Mouse (Mus musculus) left cerebral cortex, postnatal 25 days (tissue): ENCODE measurements around the gene Gm49380. TPM values are rescaled to one million over a fixed set of nuclear protein-coding genes. Genes with fewer than 3 reads are reported as not detected.
"Not testable (repeated sequence)": the region's sequence is repeated elsewhere in the genome, so short reads cannot be mapped to it uniquely, and the experiment has no call there.

Experiments used
- DNase-seq, 2 experiments: peaks; one replicate each; pipeline ENCODE4 v3.0.0; 2022; ENCODE audit warnings: low spot score in 2 of 2, mixed read lengths in 1 of 2
- intact Hi-C: fragments of 180-260 bp; cut with DNase I; formaldehyde crosslinking; loops from one replicate; pipeline ENCODE4 v1.15.1; 2025
- total RNA-seq, 2 experiments: library from RNA; stranded (reverse); gene quantifications; 2 replicates each; pipeline ENCODE4 v1.2.3; 2021

Gm49380 gene
- total RNA-seq, 2 experiments from 2014 or later, result 0.14 to 0.27 TPM

DNA sequence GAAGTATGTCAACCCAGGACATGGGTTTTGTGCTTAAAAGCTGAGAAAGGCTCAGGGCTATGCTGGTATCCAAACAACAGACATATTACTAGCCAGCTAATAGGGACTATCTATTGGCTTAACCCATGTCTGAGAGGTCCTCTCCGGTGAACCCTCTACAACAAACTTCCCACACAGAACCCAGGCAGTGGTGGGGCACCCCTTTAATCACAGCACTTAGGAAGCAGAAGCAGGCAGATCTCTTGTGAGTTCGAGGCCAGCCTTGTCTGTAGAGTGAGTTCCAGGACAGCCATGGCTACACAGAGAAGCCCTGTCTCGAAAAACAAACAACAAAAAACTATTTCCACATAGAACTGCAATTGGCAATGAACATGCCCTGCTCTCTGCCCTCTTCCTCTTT, 13.4 kb upstream of the Gm49380 start:
- intact Hi-C loops, result loop anchor here (1.0 to 5.0 kb wide), 2 partner anchors 108 to 266 kb away; partner anchors contain the start of gene Cbl

DNA sequence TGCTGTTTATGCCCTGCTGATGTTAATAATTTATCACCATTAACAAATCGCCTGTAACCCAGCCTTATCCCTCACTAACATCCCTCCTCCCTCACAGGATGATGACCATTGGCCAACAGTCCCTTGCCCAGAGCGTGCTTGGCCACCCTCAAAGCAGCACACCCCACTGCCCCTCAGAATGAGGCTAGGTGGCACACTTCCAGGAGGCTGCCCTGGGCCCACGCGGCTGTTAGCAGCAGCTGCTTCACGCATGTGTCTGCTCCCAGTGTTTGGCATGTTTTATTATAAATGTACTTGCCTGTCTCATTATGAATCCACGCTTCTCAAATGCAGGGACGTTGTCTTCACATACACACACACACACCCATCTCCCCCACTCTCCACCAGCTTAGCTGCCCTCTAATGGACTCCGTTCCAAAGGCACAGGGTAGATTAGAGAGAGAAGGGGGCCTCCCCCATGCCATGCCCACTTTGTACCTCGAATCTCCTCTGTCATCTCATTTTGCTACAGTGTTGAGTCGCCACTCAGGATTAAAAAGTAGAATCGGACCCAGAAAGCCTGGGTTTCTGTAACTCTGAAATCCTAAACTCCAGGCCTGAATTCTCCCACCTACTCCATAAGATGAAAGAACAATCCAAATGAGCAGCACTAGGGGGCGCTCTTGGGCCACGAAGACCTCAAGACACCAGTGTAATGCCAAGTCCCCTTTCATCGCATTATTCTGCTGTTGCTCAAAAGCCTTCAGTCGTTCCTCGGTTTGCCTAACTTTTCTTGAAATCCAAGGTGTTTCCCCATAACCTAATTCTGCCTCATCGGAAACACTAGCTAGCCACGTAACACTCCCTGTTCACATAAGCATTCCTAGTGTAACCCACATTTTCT, 12.5 kb upstream of the Gm49380 start:
- peak; percentile 89 to 93 for DNase-seq
- intact Hi-C loops, result loop anchor here (1.0 to 5.0 kb wide), 2 partner anchors 109 to 267 kb away; partner anchors contain the start of gene Cbl

More for the DNA sequence above, 13.4 kb upstream of the Gm49380 start:
- no peak for DNase-seq

DNA sequence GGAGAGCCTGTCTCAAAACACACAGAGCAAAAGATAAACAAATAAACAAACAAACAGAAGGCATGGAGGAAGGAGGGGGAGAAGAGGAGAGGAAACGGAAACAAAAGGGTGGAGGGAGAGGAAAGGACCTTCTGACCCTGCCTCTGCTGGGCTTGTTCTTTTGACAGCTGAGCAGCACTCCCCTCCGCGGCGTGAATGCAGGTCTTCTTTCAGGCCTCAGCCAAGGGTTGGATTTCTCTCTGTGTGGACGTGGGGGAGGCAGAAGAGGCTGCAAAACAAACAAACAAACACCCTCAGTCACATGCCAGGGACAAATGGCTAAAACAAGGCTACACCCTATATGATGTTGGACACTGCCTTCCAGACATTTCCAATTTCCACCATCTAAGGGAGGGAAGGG, 11.7 kb upstream of the Gm49380 start:
- DNase-seq, result no peak
- intact Hi-C loops, result loop anchor here (5.0 kb wide), 1 partner anchor 267 kb away; no protein-coding TSS in a partner anchor

- intact Hi-C loops, result loop anchor here (5.0 kb wide), 1 partner anchor 137 kb away; no protein-coding TSS in a partner anchor
- no peak for DNase-seq
Measured at GRCm38 (mm10) chr9:44124317-44124716, 11.0 kb upstream of the Gm49380 start.

DNA sequence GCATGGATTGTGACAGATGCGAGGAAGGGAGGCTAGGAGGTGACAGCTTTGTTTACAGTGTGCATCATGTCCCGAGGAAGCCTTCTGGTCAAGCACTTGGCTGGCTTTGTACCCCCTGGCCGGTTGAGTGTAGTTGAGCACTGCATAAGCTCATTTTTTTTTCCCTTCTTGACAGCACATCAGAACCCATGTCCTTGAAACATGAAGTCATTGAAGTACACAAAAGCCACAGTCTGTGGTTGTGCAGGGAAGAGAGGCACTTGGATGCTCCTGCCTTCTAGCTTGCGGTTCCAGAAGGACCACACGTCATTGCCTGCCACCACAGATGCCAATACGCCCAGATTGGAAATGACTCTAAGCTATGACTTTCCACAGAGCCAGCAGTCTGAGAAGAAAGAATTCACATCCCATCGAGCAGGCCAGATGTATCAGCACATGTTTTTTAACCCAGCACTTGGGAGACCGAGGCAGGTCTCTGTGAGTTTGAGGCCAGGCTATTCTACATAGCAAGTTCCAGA, 6.7 kb upstream of the Gm49380 start:
- DNase-seq, result peak in 1 of 2 experiments; percentile 57
- intact Hi-C loops, result loop anchor here (5.0 kb wide), 1 partner anchor 133 kb away; no protein-coding TSS in a partner anchor

DNA sequence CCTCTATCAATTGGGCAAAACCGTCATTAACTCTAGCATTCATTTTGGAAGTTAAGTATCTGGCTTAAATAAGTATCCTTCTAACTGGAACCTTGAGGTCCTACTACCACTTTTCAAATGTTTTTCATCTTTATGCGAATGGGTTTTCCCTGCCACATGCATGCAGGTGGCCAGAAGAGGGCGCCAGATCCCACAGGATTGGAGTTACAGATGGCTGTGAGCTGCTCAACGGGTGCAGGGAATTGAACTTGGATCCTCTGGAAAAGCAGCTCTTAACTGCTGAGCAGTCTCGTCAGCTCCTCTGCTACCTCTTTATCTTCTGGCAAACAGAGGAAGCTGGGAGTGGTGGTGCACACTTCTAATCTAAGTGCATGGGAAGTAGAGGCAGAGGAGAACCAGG, 5.7 kb upstream of the Gm49380 start:
- DNase-seq, result no peak
- intact Hi-C loops, result no loop called here

- DNase-seq, result no peak
- intact Hi-C loops, result no loop called here
Measured at GRCm38 (mm10) chr9:44116182-44116581, 2.9 kb upstream of the Gm49380 start.

DNA sequence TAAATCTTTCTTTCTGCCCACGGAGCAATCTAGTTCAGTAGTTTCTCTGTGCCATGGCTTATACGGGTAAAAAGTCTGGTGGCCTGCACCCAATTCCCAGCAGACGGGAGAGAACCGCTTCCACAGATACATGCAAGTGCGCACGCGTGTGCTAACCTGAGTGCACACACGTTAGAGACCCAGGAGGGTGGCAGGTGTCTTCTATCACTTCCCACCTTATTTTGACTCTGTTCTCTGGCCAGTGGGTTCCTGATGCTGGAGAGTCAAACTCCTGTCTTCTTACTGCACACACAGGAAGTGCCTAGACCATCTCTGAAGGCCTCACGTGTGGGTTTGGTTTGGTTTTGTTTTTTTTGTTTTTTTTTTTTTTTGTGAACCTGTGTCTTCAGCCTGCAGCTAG, 2.3 kb upstream of the Gm49380 start:
- intact Hi-C loops, result no loop called here

DNA sequence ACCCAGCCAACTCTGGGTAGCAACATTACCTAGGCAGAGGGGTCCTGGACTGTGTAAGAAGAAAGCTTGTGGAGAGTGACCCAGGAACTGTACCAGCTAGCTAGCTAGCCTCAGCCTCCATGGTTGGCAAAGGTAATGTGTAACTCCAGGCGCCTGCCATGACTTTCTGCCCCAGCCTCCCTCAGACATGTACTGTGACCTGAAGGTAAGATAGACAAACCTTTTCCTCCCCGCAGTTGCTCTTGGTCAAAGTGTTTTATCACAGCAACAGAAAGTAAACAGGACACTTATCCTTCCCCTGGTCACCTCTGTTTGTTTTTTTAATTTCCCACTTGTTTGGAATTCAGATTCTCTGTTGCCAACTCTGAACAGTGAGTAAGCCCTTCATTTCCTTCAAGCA, 1.2 kb upstream of the Gm49380 start:
- intact Hi-C loops, result no loop called here
- no peak for DNase-seq

More for the DNA sequence above, 2.3 kb upstream of the Gm49380 start:
- no peak for DNase-seq

- DNase-seq, intact Hi-C loops: not testable (repeated sequence)
Measured at GRCm38 (mm10) chr9:44111909-44112308, 1.4 kb downstream of the Gm49380 start.

GRCm38 (mm10) chr9:44109360-44110095, 3.8 kb downstream of the Gm49380 start:
- DNase-seq, result peak; percentile 72 to 74
- intact Hi-C loops, result loop anchor here (2.0 to 5.0 kb wide), 2 partner anchors 37 to 122 kb away; no protein-coding TSS in a partner anchor

DNA sequence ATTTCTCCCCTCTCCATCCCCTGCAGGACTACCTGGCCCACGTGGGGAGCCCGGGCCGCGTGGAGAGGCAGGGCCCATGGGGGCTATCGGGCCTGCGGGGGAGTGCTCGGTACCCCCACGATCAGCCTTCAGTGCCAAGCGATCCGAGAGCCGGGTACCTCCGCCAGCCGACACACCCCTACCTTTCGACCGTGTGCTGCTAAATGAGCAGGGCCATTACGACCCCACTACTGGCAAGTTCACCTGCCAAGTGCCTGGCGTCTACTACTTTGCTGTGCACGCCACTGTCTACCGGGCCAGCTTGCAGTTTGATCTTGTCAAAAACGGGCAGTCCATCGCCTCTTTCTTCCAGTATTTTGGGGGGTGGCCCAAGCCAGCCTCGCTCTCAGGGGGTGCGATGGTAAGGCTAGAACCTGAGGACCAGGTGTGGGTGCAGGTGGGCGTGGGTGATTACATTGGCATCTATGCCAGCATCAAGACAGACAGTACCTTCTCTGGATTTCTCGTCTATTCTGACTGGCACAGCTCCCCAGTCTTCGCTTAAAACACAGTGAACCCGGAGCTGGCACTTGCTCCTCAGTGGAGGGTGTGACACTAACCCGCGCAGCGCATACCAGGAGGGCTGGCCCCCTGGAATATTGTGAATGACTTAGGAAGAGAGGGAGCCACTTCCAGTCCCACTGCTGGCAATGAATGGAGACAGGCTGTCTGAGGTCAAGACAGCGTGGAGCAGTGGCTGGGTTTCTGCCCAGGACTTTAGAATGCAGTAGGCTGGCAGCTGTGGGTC, 4.8 kb downstream of the Gm49380 start:
- intact Hi-C loops, result loop anchor here (2.0 to 5.0 kb wide), 2 partner anchors 36 to 121 kb away; no protein-coding TSS in a partner anchor
- DNase-seq, result no peak

GRCm38 (mm10) chr9:44107557-44108179, 5.6 kb downstream of the Gm49380 start:
- intact Hi-C loops, result loop anchor here (2.0 to 5.0 kb wide), 2 partner anchors 35 to 120 kb away; no protein-coding TSS in a partner anchor
- no peak for DNase-seq

GRCm38 (mm10) chr9:44107110-44107509, 6.2 kb downstream of the Gm49380 start, which contains the start of gene C1qtnf5:
TSS of gene C1qtnf5 (plus strand) at chr9:44107245.
- intact Hi-C loops, result loop anchor here (5.0 kb wide), 1 partner anchor 120 kb away; no protein-coding TSS in a partner anchor
- DNase-seq, result peak in 1 of 2 experiments; percentile 80

DNA sequence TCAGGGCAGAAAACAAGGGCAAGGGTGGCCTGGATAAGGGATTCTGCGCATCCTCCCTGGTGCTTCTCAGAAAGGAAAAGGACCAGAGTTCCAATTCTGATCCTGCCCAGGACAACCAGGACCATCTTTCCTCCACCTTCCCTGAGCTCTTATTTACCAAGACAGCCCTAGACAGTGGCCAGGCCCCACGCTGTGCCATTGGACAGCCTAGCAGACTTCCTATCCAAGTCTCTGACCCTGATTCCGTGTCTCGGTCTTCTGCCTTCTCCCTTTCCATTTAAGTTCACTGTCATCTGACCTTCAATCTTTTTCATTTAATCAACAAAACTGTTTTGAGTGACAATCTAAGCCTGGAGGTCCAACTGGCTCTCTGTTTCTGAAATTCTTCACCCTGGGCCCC, 6.7 kb downstream of the Gm49380 start:
- no peak for DNase-seq
- intact Hi-C loops, result loop anchor here (5.0 kb wide), 1 partner anchor 119 kb away; no protein-coding TSS in a partner anchor

GRCm38 (mm10) chr9:44106182-44106581, 7.1 kb downstream of the Gm49380 start:
- intact Hi-C loops, result loop anchor here (5.0 kb wide), 1 partner anchor 119 kb away; no protein-coding TSS in a partner anchor

DNA sequence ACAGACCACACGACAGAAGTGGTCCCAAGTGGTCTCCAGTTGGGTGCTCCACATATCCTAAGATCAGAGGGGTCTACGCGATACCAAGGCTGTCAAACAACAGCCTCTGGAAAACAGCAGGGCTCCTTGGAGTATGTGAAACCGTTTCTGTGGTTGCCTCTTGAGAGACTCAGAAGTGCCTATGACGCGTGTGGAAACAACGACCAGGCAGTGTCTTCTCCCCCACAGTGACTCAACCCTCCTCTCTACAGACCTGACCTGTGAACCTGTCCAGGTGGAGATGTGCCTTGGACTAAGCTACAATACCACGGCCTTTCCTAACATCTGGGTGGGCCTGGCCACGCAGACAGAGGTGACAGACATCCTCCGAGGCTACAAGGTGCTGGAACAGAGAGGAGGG, 7.5 kb downstream of the Gm49380 start:
- intact Hi-C loops, result loop anchor here (5.0 kb wide), 1 partner anchor 118 kb away; no protein-coding TSS in a partner anchor
- no peak for DNase-seq

More at GRCm38 (mm10) chr9:44106182-44106581, 7.1 kb downstream of the Gm49380 start:
- DNase-seq, result no peak

DNA sequence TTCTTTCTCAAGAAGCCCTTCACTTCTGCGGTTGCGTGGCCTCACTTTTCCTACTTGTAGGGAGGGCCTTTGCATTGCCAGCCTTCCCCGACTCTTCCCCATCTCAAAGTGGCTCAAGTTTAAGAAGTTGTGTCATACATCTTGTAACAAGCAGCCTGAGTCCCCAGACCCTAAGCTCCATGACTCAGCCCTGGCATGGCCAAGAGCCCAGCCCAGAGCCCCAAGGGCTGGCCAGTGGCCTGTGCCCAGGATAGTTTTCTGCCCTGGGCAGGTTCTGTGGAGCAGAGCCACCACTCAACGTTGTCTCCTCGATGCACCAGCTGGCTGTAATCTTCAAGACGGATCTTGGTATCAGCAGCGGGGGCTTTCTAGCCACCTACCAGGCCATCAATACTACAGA, 8.4 kb downstream of the Gm49380 start:
- intact Hi-C loops, result loop anchor here (5.0 kb wide), 1 partner anchor 118 kb away; no protein-coding TSS in a partner anchor

More for the DNA sequence above, 8.4 kb downstream of the Gm49380 start:
- no peak for DNase-seq
